Mouse (Mus musculus) liver, postnatal 0 days (tissue): ENCODE measurements at regions not wholly inside any gene's neighbourhood (a gene's known extent, or its start where the extent isn't known, plus 50 kb on each side); places are given as distances from the start of the nearest gene placed in this dataset.

Experiments
- CTCF ChIP-seq: sonication (generic); IDR thresholded peaks from 2 replicates; pipeline ENCODE4 v1.5.1; 2016; ENCODE audit warnings: antibody characterized with exemption, low read depth
- EP300 ChIP-seq: IDR thresholded peaks from 2 replicates; pipeline ENCODE4 v1.6.1; 2016; ENCODE audit warnings: antibody characterized with exemption, low read depth, mild to moderate bottlenecking

- TF ChIP-seq CTCF (no peak), EP300 (no peak)
Observed at GRCm38 (mm10) chrX:99215111-99215510, 79.2 kb downstream of the Efnb1 start.
